Mouse (Mus musculus) lung, adult 2 months (tissue): ENCODE data around the gene Efna2.

Experiments used
- CTCF ChIP-seq: fragments of 200-500 bp; IDR thresholded peaks from 2 replicates; pipeline ENCODE4 v1.5.1; 2011; ENCODE audit warnings: mild to moderate bottlenecking, low read length, control low read depth; ENCODE audit not compliant: insufficient read depth
- POLR2A ChIP-seq: fragments of 200-500 bp; IDR thresholded peaks from 2 replicates; pipeline ENCODE4 v1.6.1; 2011; ENCODE audit warnings: low read depth, mild to moderate bottlenecking, control low read depth, low read length, borderline replicate concordance; ENCODE audit errors: extremely low read depth

GRCm38 (mm10) chr10:80196778-80197581 lies 17.7 kb downstream of the Efna2 start:
- TF ChIP-seq CTCF = no peak
- TF ChIP-seq POLR2A = no peak
